Mouse (Mus musculus): ENCODE data around the gene Hk2. TPM values are rescaled to one million over a fixed set of nuclear protein-coding genes. Genes with fewer than 3 reads are reported as not detected.

Hk2 gene
- total and polyA plus RNA-seq, 2 experiments from 2014 or later: 2.1 to 2.8 TPM

DNA sequence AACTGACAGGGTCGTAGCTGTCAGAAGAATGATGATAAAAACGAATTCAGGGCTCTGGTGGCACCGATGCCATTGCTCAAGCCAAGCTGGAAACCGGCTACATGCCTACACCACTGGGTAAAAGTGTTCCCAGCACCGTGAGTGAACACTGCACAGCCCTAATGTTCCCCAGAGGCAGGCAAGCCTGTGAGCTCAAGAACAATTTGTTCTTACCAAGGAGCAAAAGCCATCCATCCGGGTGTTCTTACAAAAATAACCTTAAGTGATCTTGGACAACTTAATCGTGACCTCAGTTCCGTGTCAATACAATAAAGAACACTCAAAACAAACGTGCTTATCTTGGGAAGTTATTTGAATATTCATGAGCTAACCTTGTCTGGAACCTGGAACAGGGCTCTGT, 3.2 kb downstream of the Hk2 start:
- H3K9me3 ChIP-seq (ENCODE audit: low read length): no peaks in the 10 kb centered on the region
- H3K36me3 ChIP-seq (ENCODE audit: insufficient read depth): no peaks in the 10 kb centered on the region
- DNase-seq (no peak), ATAC-seq (no peak)
- peaks cover 3% of the 10 kb centered on the region for H3K4me1 ChIP-seq (ENCODE audit: insufficient read depth)
- H3K9ac ChIP-seq: no peak overlapping the region
- no peak overlapping the region for H3K27ac ChIP-seq (ENCODE audit: low read depth, low read length)
- no peak for TF ChIP-seq CTCF (IDR thresholded peaks at IDR 0.05; ENCODE audit: low read depth)
- H3K4me3 ChIP-seq (ENCODE audit: low read depth, low read length): no peak overlapping the region
- H3K4me2 ChIP-seq (ENCODE audit: low read depth): no peak overlapping the region
- no peaks in the 10 kb centered on the region; the same call in 1 of the 2 replicates for H3K27me3 ChIP-seq (ENCODE audit: insufficient read depth, low read length)
- WGBS: 56% methylated on average over 9 of the region's 9 CpGs

DNA sequence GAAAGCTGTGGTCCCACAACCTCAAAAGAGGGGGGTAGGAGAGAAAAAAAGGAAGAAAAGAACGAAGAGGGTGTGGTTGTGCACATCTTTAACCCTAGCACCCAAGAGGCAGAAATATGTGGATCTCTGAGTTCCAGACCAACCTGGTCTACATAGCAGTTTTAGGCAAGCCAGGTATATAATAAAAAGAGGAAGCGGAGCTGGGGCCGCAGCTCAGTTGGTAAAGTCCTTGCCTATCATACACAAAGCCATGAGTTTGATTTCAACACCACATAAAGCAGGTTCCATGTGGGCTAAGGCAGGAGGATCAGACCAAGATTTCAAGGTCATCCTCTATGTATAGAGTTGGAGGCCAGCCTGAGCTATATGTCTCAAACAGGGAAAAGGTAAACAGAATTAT, 4.0 kb downstream of the Hk2 start:
- Histone ChIP-seq H3K4me1 (ENCODE audit: insufficient read depth) (peaks cover 3% of the 10 kb centered on the region), H3K4me3 (ENCODE audit: low read depth, low read length) (no peak overlapping the region), H3K36me3 (ENCODE audit: insufficient read depth) (no peaks in the 10 kb centered on the region), H3K27ac (ENCODE audit: low read depth, low read length) (no peak overlapping the region), H3K27me3 (ENCODE audit: insufficient read depth, low read length) (no peaks in the 10 kb centered on the region), H3K9me3 (ENCODE audit: low read length) (no peaks in the 10 kb centered on the region), H3K9ac (no peak overlapping the region), H3K4me2 (ENCODE audit: low read depth) (no peak overlapping the region)
- ATAC-seq (no peak), DNase-seq (no peak)
- no peak for TF ChIP-seq CTCF (IDR thresholded peaks at IDR 0.05; ENCODE audit: low read depth)
- WGBS: 87% methylated on average over 3 of the region's 3 CpGs

DNA sequence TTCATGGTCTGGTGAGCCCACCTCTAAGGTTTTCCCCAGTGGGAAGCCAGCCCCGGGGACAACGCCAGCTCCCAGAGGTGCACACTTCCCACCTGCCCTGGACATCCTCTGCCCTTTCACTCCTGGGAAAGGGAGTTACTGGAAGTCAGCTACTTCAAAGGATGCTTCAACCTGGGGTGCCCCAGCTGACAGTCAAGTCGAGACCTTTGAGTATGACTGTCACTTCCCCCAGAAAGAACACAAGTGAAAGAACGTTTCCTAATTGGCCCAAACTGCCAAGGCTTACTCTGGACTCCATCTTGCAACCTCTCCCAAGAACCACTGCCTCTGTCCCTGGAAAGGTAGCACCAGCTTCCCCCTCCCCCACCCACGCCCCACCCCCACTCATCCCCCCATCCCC, 4.5 kb downstream of the Hk2 start:
- Histone ChIP-seq H3K27me3 (ENCODE audit: insufficient read depth, low read length) (no peaks in the 10 kb centered on the region), H3K36me3 (ENCODE audit: insufficient read depth) (no peaks in the 10 kb centered on the region), H3K4me3 (ENCODE audit: low read depth, low read length) (no peak overlapping the region), H3K4me2 (ENCODE audit: low read depth) (no peak overlapping the region), H3K9me3 (ENCODE audit: low read length) (no peaks in the 10 kb centered on the region), H3K4me1 (ENCODE audit: insufficient read depth) (peaks cover 3% of the 10 kb centered on the region; the same call in 1 of the 2 replicates), H3K9ac (no peak overlapping the region), H3K27ac (ENCODE audit: low read depth, low read length) (no peak overlapping the region)
- WGBS: 65% methylated on average over 4 of the region's 5 CpGs
- no peak for TF ChIP-seq CTCF (IDR thresholded peaks at IDR 0.05; ENCODE audit: low read depth)
- DNase-seq: no peak
- no peak for ATAC-seq

DNA sequence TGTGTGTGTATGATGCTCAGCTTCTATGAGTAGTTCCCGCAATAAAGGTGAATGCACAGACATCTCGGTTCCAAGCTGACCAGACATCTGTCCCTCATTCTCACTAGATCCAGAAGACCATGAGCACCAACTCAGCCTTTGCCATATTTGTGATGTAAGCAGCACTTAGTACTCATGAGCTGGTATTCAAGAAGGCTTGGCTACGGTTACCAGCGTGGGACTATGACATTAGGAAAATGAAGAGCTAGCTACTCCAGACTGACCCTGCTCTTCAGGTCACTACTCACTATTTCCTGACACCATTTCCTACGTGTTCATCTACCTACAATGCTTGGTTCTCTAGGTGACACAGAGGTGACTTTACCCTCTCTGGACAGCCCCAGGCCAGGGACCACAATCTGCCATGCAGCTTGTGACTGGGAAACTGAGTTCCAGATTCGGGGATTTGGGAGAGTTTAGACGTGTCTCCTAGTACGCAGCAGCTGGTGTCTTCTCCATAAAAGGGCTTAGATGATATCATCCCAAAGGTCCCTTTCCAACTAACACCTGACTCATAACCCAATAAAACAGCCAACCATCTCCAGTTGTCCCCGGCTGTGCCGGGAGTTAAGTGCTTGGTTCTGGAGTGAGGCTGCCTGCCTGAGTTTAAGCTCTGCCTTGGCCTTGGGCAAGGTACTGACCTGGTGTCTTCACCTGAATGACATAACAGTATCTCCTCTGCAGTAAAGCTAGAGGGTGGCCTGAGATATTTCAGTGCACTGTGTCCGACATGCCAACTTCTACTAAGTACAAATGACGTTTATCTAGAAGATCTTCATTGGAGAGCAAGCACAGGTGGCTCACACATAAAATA, 6.3 kb downstream of the Hk2 start:
- 93% methylated on average over 12 of the region's 12 CpGs for WGBS
- TF ChIP-seq CTCF (IDR thresholded peaks at IDR 0.05; ENCODE audit: low read depth): no peak
- H3K27ac ChIP-seq (ENCODE audit: low read depth, low read length): no peak overlapping the region
- H3K9ac ChIP-seq: no peak overlapping the region
- H3K4me3 ChIP-seq (ENCODE audit: low read depth, low read length): no peak overlapping the region
- H3K4me1 ChIP-seq (ENCODE audit: insufficient read depth): peaks cover 3% of the 10 kb centered on the region; the same call in 1 of the 2 replicates
- ATAC-seq (no peak), DNase-seq (no peak)
- no peaks in the 10 kb centered on the region for H3K27me3 ChIP-seq (ENCODE audit: insufficient read depth, low read length)
- H3K4me2 ChIP-seq (ENCODE audit: low read depth): no peak overlapping the region
- no peaks in the 10 kb centered on the region for H3K9me3 ChIP-seq (ENCODE audit: low read length)
- H3K36me3 ChIP-seq (ENCODE audit: insufficient read depth): no peaks in the 10 kb centered on the region

DNA sequence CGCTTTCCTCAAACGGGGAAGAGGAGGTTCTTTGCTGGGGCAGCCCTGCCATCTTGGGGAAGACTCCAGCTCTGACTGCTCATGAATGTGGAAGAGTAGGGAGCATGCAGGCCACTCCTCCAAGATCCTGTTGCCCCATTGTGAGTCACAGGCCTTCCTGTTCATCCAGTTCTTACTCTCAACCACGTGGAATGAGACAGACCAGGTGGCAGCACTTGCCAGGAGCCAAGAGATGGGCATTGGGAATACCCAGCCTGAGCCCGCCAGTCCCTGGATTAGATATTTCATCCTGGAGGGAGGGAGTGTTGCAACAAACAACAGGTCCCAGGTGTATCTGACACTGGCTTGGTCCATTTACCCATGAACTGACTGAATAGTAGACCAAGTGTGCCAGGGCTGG, 7.6 kb downstream of the Hk2 start:
- H3K9ac ChIP-seq: no peak overlapping the region
- WGBS: 74% methylated on average over 4 of the region's 4 CpGs
- H3K4me3 ChIP-seq (ENCODE audit: low read depth, low read length): no peak overlapping the region
- no peak overlapping the region for H3K4me2 ChIP-seq (ENCODE audit: low read depth)
- TF ChIP-seq CTCF (IDR thresholded peaks at IDR 0.05; ENCODE audit: low read depth): no peak
- no peak overlapping the region for H3K27ac ChIP-seq (ENCODE audit: low read depth, low read length)
- no peak for DNase-seq
- H3K36me3 ChIP-seq (ENCODE audit: insufficient read depth): no peaks in the 10 kb centered on the region
- no peaks in the 10 kb centered on the region for H3K27me3 ChIP-seq (ENCODE audit: insufficient read depth, low read length)
- no peaks in the 10 kb centered on the region for H3K4me1 ChIP-seq (ENCODE audit: insufficient read depth)
- no peaks in the 10 kb centered on the region for H3K9me3 ChIP-seq (ENCODE audit: low read length)
- ATAC-seq: no peak

DNA sequence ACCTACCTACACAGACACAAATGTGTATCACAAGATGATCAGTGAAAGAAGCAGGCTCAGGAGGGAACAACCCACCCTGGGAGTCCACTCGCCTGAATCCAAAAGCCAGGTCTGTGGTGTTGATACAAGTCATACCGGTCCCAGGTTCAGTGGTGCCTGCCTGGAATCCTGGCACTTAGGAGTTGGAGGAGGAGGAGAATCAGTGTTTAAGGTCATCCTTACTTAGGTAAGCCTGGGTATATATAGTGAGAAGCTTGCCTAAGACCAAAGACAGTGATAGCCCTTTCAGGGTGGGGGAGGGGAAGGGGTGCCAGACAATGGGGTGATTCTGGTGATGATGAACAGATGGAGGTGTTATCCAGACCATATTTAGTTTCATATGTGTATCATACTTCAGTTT, 9.0 kb downstream of the Hk2 start:
- Histone ChIP-seq H3K9ac (no peak overlapping the region), H3K4me2 (ENCODE audit: low read depth) (no peak overlapping the region), H3K36me3 (ENCODE audit: insufficient read depth) (no peaks in the 10 kb centered on the region), H3K4me1 (ENCODE audit: insufficient read depth) (no peaks in the 10 kb centered on the region), H3K27me3 (ENCODE audit: insufficient read depth, low read length) (no peaks in the 10 kb centered on the region), H3K9me3 (ENCODE audit: low read length) (no peaks in the 10 kb centered on the region), H3K27ac (ENCODE audit: low read depth, low read length) (no peak overlapping the region), H3K4me3 (ENCODE audit: low read depth, low read length) (no peak overlapping the region)
- 100% methylated on average over 2 of the region's 2 CpGs for WGBS
- ATAC-seq (no peak), DNase-seq (no peak)
- TF ChIP-seq CTCF (IDR thresholded peaks at IDR 0.05; ENCODE audit: low read depth): no peak

DNA sequence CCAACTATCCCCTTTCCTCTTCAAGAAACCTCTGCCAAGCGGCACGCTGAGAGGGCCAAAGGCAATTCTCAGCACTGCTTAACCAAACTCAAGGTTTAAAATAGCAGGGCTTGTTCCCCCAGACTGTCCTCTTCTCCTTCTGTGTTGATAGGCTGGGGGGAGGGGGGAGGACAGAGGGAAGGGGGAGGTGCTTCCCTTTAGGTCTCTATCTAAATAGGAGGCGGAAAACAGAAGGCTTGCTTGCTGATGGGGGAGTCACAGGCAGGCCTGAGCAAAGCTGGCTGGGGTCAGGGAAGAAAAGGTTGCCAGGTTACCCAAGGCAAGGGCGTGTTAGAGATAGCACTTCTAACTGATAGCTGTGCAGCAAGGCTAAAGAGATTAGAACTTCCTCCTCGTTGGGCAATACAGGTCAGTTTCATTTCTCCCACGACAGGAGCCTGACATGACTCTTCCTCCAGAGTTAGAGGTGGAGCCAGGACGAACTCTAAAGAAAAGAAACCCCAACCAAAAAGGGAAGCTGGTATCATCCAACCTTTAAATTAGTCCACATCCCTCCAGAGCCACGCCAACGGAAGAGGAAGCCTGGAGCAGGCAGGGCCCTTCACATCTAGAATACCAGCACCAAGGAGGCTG, 10.3 kb downstream of the Hk2 start:
- Histone ChIP-seq H3K27me3 (ENCODE audit: insufficient read depth, low read length) (no peaks in the 10 kb centered on the region), H3K9ac (no peak overlapping the region), H3K9me3 (ENCODE audit: low read length) (no peaks in the 10 kb centered on the region), H3K4me3 (ENCODE audit: low read depth, low read length) (no peak overlapping the region), H3K27ac (ENCODE audit: low read depth, low read length) (no peak overlapping the region), H3K36me3 (ENCODE audit: insufficient read depth) (no peaks in the 10 kb centered on the region), H3K4me1 (ENCODE audit: insufficient read depth) (no peaks in the 10 kb centered on the region), H3K4me2 (ENCODE audit: low read depth) (no peak overlapping the region)
- WGBS: 61% methylated on average over 9 of the region's 9 CpGs
- no peak for DNase-seq
- no peak for ATAC-seq
- TF ChIP-seq CTCF (IDR thresholded peaks at IDR 0.05; ENCODE audit: low read depth): no peak
